Mouse (Mus musculus): Measurements from ENCODE around the gene Ddx39b. TPM values are rescaled to one million over a fixed set of nuclear protein-coding genes. Genes with fewer than 3 reads are reported as not detected.
"Not testable (repeated sequence)": the region's sequence is repeated elsewhere in the genome, so short reads cannot be mapped to it uniquely, and the experiment has no call there.

Gene Ddx39b
- polyA plus RNA-seq, 1 experiment from 2014 or later, result 523 TPM

DNA sequence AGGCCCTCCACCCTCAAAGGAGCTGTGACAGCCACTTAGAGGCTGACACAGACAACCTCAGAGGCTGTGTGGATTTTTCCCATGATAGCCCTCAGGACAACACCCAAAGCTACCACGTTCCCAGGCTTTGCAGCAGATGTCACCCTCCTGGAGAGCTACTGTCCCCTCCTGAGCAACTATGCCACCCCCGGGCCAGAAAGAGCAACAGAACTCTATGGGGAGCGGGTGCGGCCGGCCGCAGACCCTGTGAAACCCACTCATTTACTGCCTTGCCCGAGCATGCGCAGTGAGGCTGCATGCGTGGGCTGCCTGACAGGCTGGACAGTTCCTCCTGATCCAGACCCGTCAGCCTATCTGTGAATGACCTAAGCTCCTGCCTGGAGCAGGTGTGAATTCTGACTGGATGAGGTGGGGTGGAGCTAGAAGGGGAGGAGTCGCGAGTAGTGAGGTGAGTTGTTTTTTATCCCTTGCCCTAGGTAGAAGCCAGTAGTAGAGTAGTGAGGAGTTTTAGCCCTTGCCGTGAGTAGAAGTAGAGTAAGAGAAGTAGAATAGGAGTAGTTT lies 34.8 kb downstream of the Ddx39b start:
- H3K9ac ChIP-seq, result no peak overlapping the region
- no peaks in the 10 kb centered on the region for H3K36me3 ChIP-seq
- no peak overlapping the region for H3K27ac ChIP-seq
- no peak overlapping the region for H3K4me2 ChIP-seq
- H3K4me1 ChIP-seq, result no peaks in the 10 kb centered on the region
- no peak for ATAC-seq (ENCODE audit: borderline replicate concordance, extremely low read depth, low FRiP score, low TSS enrichment)
- H3K27me3 ChIP-seq, result peaks cover 24% of the 10 kb centered on the region
- no peaks in the 10 kb centered on the region for H3K9me3 ChIP-seq
- no peak overlapping the region for H3K4me3 ChIP-seq
- WGBS, result 10% methylated on average over 13 of the region's 13 CpGs

- no peaks in the 10 kb centered on the region for H3K36me3 ChIP-seq
- no peak overlapping the region for H3K27ac ChIP-seq
- no peak overlapping the region for H3K4me3 ChIP-seq
- H3K4me1 ChIP-seq, result no peaks in the 10 kb centered on the region
- H3K9me3 ChIP-seq, result no peaks in the 10 kb centered on the region
- no peak overlapping the region for H3K9ac ChIP-seq
- H3K27me3 ChIP-seq, result peaks cover 24% of the 10 kb centered on the region
- ATAC-seq (ENCODE audit: borderline replicate concordance, extremely low read depth, low FRiP score, low TSS enrichment), result no peak
- 82% methylated on average over 8 of the region's 8 CpGs for WGBS
- no peak overlapping the region for H3K4me2 ChIP-seq
Measured at GRCm38 (mm10) chr17:35278049-35278448, 36.5 kb downstream of the Ddx39b start.

DNA sequence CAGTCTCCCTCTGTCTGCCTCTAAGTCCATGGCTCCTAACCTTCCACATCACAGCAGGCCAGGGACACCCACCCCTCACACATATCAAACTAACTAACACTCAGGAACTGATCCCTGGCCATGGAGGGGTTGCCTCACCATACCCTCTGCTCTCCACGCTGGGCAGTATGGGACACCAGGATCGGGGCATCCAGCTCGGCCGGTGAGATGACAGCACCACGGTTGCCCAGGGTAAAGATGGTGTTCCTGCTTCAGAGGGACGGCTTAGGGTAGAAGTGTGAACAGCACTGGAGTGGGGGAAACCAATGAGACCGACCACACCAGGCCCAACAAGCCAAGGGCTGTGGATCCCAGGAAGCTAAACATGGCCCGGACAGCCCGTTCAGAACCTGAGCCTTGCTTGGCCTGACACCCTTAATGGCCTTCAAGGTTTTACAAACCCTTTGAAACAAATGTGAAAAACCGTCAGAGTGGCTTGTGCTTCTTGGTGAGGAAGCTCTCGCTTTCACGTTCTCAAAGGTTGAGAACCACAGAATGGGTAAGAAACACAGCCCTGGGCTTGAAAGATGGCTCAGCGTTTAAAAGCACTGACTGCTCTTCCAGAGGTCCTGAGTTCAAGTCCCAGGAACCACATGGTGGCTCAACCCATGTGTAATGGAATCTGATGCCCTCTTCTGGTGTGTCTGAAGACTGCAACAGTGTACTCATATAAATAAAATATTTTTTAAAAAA lies 37.6 kb downstream of the Ddx39b start:
- whole genome bisulfite sequencing, result 81% methylated on average over 13 of the region's 13 CpGs
- Histone ChIP-seq H3K4me1 (no peaks in the 10 kb centered on the region), H3K27ac (no peak overlapping the region), H3K9me3 (no peaks in the 10 kb centered on the region), H3K27me3 (peaks cover 24% of the 10 kb centered on the region), H3K4me3 (no peak overlapping the region), H3K4me2 (no peak overlapping the region), H3K9ac (no peak overlapping the region), H3K36me3 (no peaks in the 10 kb centered on the region)
- no peak for ATAC-seq (ENCODE audit: borderline replicate concordance, extremely low read depth, low FRiP score, low TSS enrichment)

GRCm38 (mm10) chr17:35280276-35280675 lies 38.7 kb downstream of the Ddx39b start:
- Histone ChIP-seq H3K9ac (no peak overlapping the region), H3K36me3 (no peaks in the 10 kb centered on the region), H3K4me1 (no peaks in the 10 kb centered on the region), H3K27me3 (peaks cover 23% of the 10 kb centered on the region), H3K9me3 (no peaks in the 10 kb centered on the region), H3K4me2 (no peak overlapping the region), H3K27ac (no peak overlapping the region), H3K4me3 (no peak overlapping the region)
- 61% methylated on average over 3 of the region's 3 CpGs for WGBS
- no peak for ATAC-seq (ENCODE audit: borderline replicate concordance, extremely low read depth, low FRiP score, low TSS enrichment)

- Histone ChIP-seq H3K9me3 (no peaks in the 10 kb centered on the region), H3K36me3 (no peaks in the 10 kb centered on the region), H3K9ac (no peak overlapping the region), H3K4me3 (no peak overlapping the region), H3K4me2 (no peak overlapping the region), H3K27ac (no peak overlapping the region), H3K27me3 (no peaks in the 10 kb centered on the region), H3K4me1 (no peaks in the 10 kb centered on the region)
- no peak for ATAC-seq (ENCODE audit: borderline replicate concordance, extremely low read depth, low FRiP score, low TSS enrichment)
Measured at GRCm38 (mm10) chr17:35285431-35285830, 43.9 kb downstream of the Ddx39b start.

DNA sequence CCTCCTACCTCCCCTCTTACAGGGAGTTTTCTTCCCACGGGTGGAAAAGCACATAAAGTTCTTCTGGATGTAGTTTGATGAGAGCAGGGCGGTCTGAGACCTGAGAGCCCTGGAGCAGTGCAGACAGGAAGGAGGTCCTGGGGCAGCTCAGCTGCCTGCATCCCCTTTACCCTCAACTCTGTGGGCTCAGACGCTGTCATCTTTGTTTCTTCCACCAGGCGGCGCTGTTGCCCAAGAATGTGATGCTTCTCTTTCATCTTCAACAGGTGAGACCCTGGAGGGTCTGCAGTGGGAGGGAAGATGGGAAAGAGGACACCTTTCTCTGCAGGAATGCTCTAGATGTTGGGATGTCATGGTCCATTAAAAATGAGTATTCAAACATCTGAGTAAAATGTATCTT lies 54.2 kb downstream of the Ddx39b start:
- ATAC-seq (ENCODE audit: borderline replicate concordance, extremely low read depth, low FRiP score, low TSS enrichment); H3K9ac ChIP-seq; H3K4me2 ChIP-seq; H3K36me3 ChIP-seq; H3K27ac ChIP-seq; H3K4me3 ChIP-seq; H3K9me3 ChIP-seq; H3K4me1 ChIP-seq; H3K27me3 ChIP-seq: not testable (repeated sequence)
- 3% methylated on average over 5 of the region's 5 CpGs for WGBS

DNA sequence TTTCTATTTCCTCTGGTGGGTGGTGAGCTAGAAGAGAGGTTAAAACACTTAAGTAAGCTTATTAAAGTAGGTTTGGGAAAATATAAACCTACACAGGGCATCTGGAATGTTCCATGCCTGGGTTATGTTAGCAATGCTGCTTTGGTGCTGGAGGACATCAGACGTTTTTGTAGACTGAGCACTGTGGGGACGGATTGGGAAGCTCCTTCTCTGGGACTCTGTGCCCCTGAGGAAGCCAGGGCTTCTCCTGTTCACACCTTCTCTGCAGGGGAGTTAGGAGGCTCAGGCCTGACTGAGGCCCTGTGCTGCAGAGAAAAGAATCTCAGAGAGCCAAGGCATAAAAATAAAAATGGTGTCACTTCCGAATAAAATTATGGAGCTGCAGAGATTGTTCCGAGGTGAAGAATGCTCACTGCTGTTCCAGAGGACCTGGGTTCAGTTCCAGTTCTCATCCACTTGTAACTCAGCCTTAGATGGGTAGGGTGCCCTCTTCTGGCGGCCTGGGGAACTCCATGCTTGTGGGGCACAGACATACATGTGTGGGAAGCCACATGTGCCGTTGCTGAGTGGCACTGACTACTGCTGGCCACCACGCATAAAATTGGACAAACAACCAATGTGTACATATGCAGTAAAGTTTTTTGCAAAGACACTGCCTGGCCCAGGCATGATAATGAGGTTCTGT lies 58.9 kb downstream of the Ddx39b start:
- H3K4me3 ChIP-seq; H3K27me3 ChIP-seq; ATAC-seq (ENCODE audit: borderline replicate concordance, extremely low read depth, low FRiP score, low TSS enrichment); H3K4me2 ChIP-seq; H3K4me1 ChIP-seq; H3K9ac ChIP-seq; H3K36me3 ChIP-seq; H3K27ac ChIP-seq; H3K9me3 ChIP-seq: not testable (repeated sequence)
- 81% methylated on average over 7 of the region's 7 CpGs for WGBS

DNA sequence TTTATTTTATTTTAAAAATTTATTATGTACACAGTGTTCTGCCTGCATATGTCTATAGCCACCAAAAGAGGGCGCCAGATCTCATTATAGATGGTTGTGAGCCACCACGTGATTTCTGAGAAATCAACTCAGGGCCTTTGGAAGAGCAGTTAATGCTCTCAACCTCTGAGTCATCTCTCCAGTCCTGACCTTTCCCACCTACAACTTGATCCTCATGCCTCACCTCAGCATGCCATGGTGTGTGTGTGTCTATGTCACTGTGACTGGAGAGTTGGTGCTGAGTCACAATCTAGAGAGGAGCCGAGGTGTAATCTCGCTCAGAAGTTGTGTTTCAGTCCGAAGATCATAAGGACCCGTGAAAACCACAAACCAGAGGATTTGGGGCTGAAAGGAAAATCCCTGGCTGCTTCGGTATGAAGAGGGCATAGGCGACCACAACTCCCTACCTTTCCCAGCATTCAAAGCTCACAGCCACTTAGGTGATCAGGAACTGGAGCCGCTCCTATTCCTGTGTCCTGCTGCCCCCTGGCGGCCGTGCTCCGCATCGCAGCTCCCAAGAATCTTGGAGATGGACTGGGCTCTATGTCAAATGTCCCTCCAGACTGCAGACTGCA lies 60.2 kb downstream of the Ddx39b start:
- no peak overlapping the region for H3K4me3 ChIP-seq
- H3K27me3 ChIP-seq, result no peaks in the 10 kb centered on the region
- H3K27ac ChIP-seq, result no peak overlapping the region
- no peaks in the 10 kb centered on the region for H3K4me1 ChIP-seq
- WGBS, result 29% methylated on average over 13 of the region's 13 CpGs
- H3K4me2 ChIP-seq, result no peak overlapping the region
- no peak; the same call in 1 of the 2 replicates for ATAC-seq (ENCODE audit: borderline replicate concordance, extremely low read depth, low FRiP score, low TSS enrichment)
- no peak overlapping the region for H3K9ac ChIP-seq
- H3K9me3 ChIP-seq, result no peaks in the 10 kb centered on the region
- no peaks in the 10 kb centered on the region for H3K36me3 ChIP-seq

GRCm38 (mm10) chr17:35303271-35303670 lies 61.7 kb downstream of the Ddx39b start:
- no peak overlapping the region for H3K9ac ChIP-seq
- no peak for ATAC-seq (ENCODE audit: borderline replicate concordance, extremely low read depth, low FRiP score, low TSS enrichment)
- H3K4me2 ChIP-seq, result no peak overlapping the region
- H3K4me1 ChIP-seq, result no peaks in the 10 kb centered on the region
- H3K4me3 ChIP-seq, result no peak overlapping the region
- H3K27me3 ChIP-seq, result no peaks in the 10 kb centered on the region
- no peaks in the 10 kb centered on the region for H3K36me3 ChIP-seq
- no peaks in the 10 kb centered on the region for H3K9me3 ChIP-seq
- no peak overlapping the region for H3K27ac ChIP-seq
- 70% methylated on average over 2 of the region's 2 CpGs for WGBS

Small RNA genes within 50 kb of the gene (microRNA-seq; reads per million reads assigned to microRNA genes)
- not detected for gene Mir6973a
- gene Mir6974, result not detected
- 1.1 reads per million for gene Mir6975
- gene Mir8094, result not detected

Other genes with a start within 250 kb of the Ddx39b start
- 128 and 129 TPM in 2 replicates for gene Vars, start 240.8 kb upstream of the Ddx39b start, polyA plus RNA-seq (2015; fragmentation: Nextera tagmentation; extraction: Ambion mirVana)
- gene Vwa7, start 225.2 kb upstream of the Ddx39b start, polyA plus RNA-seq (2015; fragmentation: Nextera tagmentation; extraction: Ambion mirVana), result 0.14 and 0.25 TPM in 2 replicates
- gene Sapcd1, start 213.7 kb upstream of the Ddx39b start, polyA plus RNA-seq (2015; fragmentation: Nextera tagmentation; extraction: Ambion mirVana), result 7.2 and 7.7 TPM in 2 replicates
- gene Msh5, start 195.0 kb upstream of the Ddx39b start, polyA plus RNA-seq (2015; fragmentation: Nextera tagmentation; extraction: Ambion mirVana), result 4.4 TPM in 2 replicates
- gene Clic1, start 191.8 kb upstream of the Ddx39b start, polyA plus RNA-seq (2015; fragmentation: Nextera tagmentation; extraction: Ambion mirVana), result 283 and 300 TPM in 2 replicates
- gene Ddah2, start 182.7 kb upstream of the Ddx39b start, polyA plus RNA-seq (2015; fragmentation: Nextera tagmentation; extraction: Ambion mirVana), result 330 and 333 TPM in 2 replicates
- 0.36 and 0.39 TPM in 2 replicates for gene Ly6g6c, start 176.4 kb upstream of the Ddx39b start, polyA plus RNA-seq (2015; fragmentation: Nextera tagmentation; extraction: Ambion mirVana)
- 0.67 and 0.93 TPM in 2 replicates for gene Mpig6b, start 175.6 kb upstream of the Ddx39b start, polyA plus RNA-seq (2015; fragmentation: Nextera tagmentation; extraction: Ambion mirVana)
- gene Ly6g6e, start 164.8 kb upstream of the Ddx39b start, polyA plus RNA-seq (2015; fragmentation: Nextera tagmentation; extraction: Ambion mirVana), result 0.96 and 1.2 TPM in 2 replicates
- gene Ly6g6d, start 163.7 kb upstream of the Ddx39b start, polyA plus RNA-seq (2015; fragmentation: Nextera tagmentation; extraction: Ambion mirVana), result 5.2 and 6.7 TPM in 2 replicates
- gene Ly6g6f, start 156.1 kb upstream of the Ddx39b start, polyA plus RNA-seq (2015; fragmentation: Nextera tagmentation; extraction: Ambion mirVana), result 0.23 and 0.51 TPM in 2 replicates
- gene Abhd16a, start 152.5 kb upstream of the Ddx39b start, polyA plus RNA-seq (2015; fragmentation: Nextera tagmentation; extraction: Ambion mirVana), result 94.8 and 95.6 TPM in 2 replicates
- not detected in 2 replicates for gene Ly6g5c, start 133.5 kb upstream of the Ddx39b start, polyA plus RNA-seq (2015; fragmentation: Nextera tagmentation; extraction: Ambion mirVana)
- gene Ly6g5b, start 126.3 kb upstream of the Ddx39b start, polyA plus RNA-seq (2015; fragmentation: Nextera tagmentation; extraction: Ambion mirVana), result 0.79 and 0.95 TPM in 2 replicates
- 17.7 and 18.0 TPM in 2 replicates for gene Gpank1, start 120.3 kb upstream of the Ddx39b start, polyA plus RNA-seq (2015; fragmentation: Nextera tagmentation; extraction: Ambion mirVana)
- gene Csnk2b, start 119.7 kb upstream of the Ddx39b start, polyA plus RNA-seq (2015; fragmentation: Nextera tagmentation; extraction: Ambion mirVana), result 265 TPM in 2 replicates
- 9.6 and 9.7 TPM in 2 replicates for gene D17H6S53E, start 115.4 kb upstream of the Ddx39b start, polyA plus RNA-seq (2015; fragmentation: Nextera tagmentation; extraction: Ambion mirVana)
- 1.0 and 3.9 TPM in 2 replicates for gene Apom, start 109.7 kb upstream of the Ddx39b start, polyA plus RNA-seq (2015; fragmentation: Nextera tagmentation; extraction: Ambion mirVana)
- 48.6 and 51.2 TPM in 2 replicates for gene Bag6, start 106.6 kb upstream of the Ddx39b start, polyA plus RNA-seq (2015; fragmentation: Nextera tagmentation; extraction: Ambion mirVana)
- gene Prrc2a, start 76.8 kb upstream of the Ddx39b start, polyA plus RNA-seq (2015; fragmentation: Nextera tagmentation; extraction: Ambion mirVana), result 169 and 179 TPM in 2 replicates
- 6.9 and 9.0 TPM in 2 replicates for gene Aif1, start 65.7 kb upstream of the Ddx39b start, polyA plus RNA-seq (2015; fragmentation: Nextera tagmentation; extraction: Ambion mirVana)
- 12.1 and 13.0 TPM in 2 replicates for gene Lst1, start 53.3 kb upstream of the Ddx39b start, polyA plus RNA-seq (2015; fragmentation: Nextera tagmentation; extraction: Ambion mirVana)
- 0.65 and 2.2 TPM in 2 replicates for gene Ltb, start 47.3 kb upstream of the Ddx39b start, polyA plus RNA-seq (2015; fragmentation: Nextera tagmentation; extraction: Ambion mirVana)
- gene Tnf, start 39.7 kb upstream of the Ddx39b start, polyA plus RNA-seq (2015; fragmentation: Nextera tagmentation; extraction: Ambion mirVana), result 0.16 TPM in 1 of 2 replicates, not detected in the other
- 0.11 and 0.21 TPM in 2 replicates for gene Lta, start 36.4 kb upstream of the Ddx39b start, polyA plus RNA-seq (2015; fragmentation: Nextera tagmentation; extraction: Ambion mirVana)
- 0.70 and 0.75 TPM in 2 replicates for gene Gm16181, start 20.9 kb upstream of the Ddx39b start, polyA plus RNA-seq (2015; fragmentation: Nextera tagmentation; extraction: Ambion mirVana)
- 3.4 and 4.3 TPM in 2 replicates for gene Atp6v1g2, start 8.1 kb upstream of the Ddx39b start, polyA plus RNA-seq (2015; fragmentation: Nextera tagmentation; extraction: Ambion mirVana)
- 13.2 and 13.4 TPM in 2 replicates for gene Nfkbil1, start 6.0 kb upstream of the Ddx39b start, polyA plus RNA-seq (2015; fragmentation: Nextera tagmentation; extraction: Ambion mirVana)
- gene H2-D1, start 21.0 kb downstream of the Ddx39b start, polyA plus RNA-seq (2015; fragmentation: Nextera tagmentation; extraction: Ambion mirVana), result 114 and 138 TPM in 2 replicates
- gene H2-Q1, start 78.7 kb downstream of the Ddx39b start, polyA plus RNA-seq (2015; fragmentation: Nextera tagmentation; extraction: Ambion mirVana), result 0.20 and 0.24 TPM in 2 replicates
- 6.6 and 7.1 TPM in 2 replicates for gene H2-Q2, start 100.5 kb downstream of the Ddx39b start, polyA plus RNA-seq (2015; fragmentation: Nextera tagmentation; extraction: Ambion mirVana)
- 6.3 and 7.6 TPM in 2 replicates for gene H2-Q4, start 137.9 kb downstream of the Ddx39b start, polyA plus RNA-seq (2015; fragmentation: Nextera tagmentation; extraction: Ambion mirVana)
- gene H2-Q6, start 183.1 kb downstream of the Ddx39b start, polyA plus RNA-seq (2015; fragmentation: Nextera tagmentation; extraction: Ambion mirVana), result 0.76 and 1.1 TPM in 2 replicates
- gene H2-Q7, start 197.4 kb downstream of the Ddx39b start, polyA plus RNA-seq (2015; fragmentation: Nextera tagmentation; extraction: Ambion mirVana), result 6.9 and 8.3 TPM in 2 replicates
- gene H2-Q10, start 228.3 kb downstream of the Ddx39b start, polyA plus RNA-seq (2015; fragmentation: Nextera tagmentation; extraction: Ambion mirVana), result 0.64 and 1.7 TPM in 2 replicates

All from lung, embryonic 15.5 days (tissue).